Mouse (Mus musculus): Measurements from ENCODE around the gene Ctr9.
A peak's percentile ranks its signal among the peaks of the same experiment; 100 is the strongest.

Gene Ctr9

DNA sequence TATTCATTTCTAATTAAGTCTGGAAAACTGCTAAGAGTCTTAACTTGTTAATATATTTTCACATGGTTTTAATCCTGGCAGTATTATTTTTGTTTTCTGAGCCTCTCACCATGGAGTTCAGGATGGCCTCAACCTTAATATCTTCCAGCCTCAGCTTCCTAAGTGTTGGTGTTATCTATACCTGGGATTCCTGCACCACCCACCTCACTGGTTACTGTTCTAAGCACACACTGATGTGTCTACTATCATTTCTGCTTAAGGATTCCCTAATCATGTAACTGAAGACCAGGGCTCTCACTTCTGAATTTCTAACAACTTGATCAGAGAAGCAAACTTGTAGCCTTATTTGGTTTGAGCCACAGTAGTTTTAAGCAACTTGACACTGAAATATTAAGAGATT lies 56.4 kb downstream of the Ctr9 start:
- DNase-seq (ENCODE audit: inconsistent age in 2 of 2, low spot score in 1 of 2), result no peak

DNA sequence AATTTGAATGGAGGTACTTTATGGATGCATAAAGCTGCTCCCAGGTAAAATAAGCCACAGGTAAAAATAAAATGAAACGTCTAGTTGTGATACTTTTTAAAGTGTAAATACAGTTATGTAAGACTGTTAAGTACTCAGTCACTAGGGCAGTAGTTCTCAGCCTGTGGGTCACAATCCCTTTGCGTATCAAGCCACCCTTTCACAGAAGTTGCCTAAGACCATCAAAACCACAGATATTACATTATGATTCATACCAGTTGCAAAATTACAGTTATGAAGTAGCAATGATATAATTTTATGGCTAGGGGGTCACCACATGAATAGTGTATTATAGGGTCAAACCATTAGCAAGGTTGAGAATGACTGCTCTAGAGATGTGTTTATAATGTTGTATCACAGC lies 66.4 kb downstream of the Ctr9 start:
- DNase-seq (ENCODE audit: inconsistent age in 2 of 2, low spot score in 1 of 2), result peak in 1 of 2 experiments; percentile 47

- DNase-seq (ENCODE audit: inconsistent age in 2 of 2, low spot score in 1 of 2), result no peak
These were observed 69.4 kb downstream of the Ctr9 start for GRCm38 (mm10) chr7:111098196-111098595.
